Mouse (Mus musculus) ES-E14 (cell line): ENCODE data around the gene Mob2. TPM values are rescaled to one million over a fixed set of nuclear protein-coding genes. Genes with fewer than 3 reads are reported as not detected.

Experiments
- DNase-seq: peaks from one replicate; pipeline ENCODE4 v3.0.0-alpha.2; 2013; ENCODE audit warnings: low read depth, low spot score
- H3K27ac ChIP-seq: 2 replicates; pipeline ENCODE4 v1.5.1; 2012; ENCODE audit warnings: low read depth, mild to moderate bottlenecking, low read length, moderate library complexity, mixed read lengths; ENCODE audit not compliant: poor library complexity, insufficient read depth, severe bottlenecking
- H3K36me3 ChIP-seq: 2 replicates; pipeline ENCODE4 v1.6.1; 2012; ENCODE audit warnings: mild to moderate bottlenecking, low read length, moderate library complexity, mixed read lengths; ENCODE audit not compliant: control insufficient read depth, poor library complexity, insufficient read depth, severe bottlenecking
- H3K4me1 ChIP-seq, 2 experiments: fragments of 150-350 bp in 1 of 2; sonication (generic) in 1 of 2; 2 replicates each; pipeline ENCODE4 v1.6.1; 2012; ENCODE audit warnings: low read length in 2 of 2, mild to moderate bottlenecking in 1 of 2, mixed read lengths in 1 of 2; ENCODE audit not compliant: control insufficient read depth in 2 of 2, insufficient read depth in 2 of 2, poor library complexity in 1 of 2
- H3K4me3 ChIP-seq, 2 experiments: fragments of 150-350 bp in 1 of 2; sonication (generic) in 1 of 2; 2 replicates each; pipeline ENCODE4 v1.5.1; 2012; ENCODE audit warnings: low read length in 2 of 2, low read depth in 1 of 2, mild to moderate bottlenecking in 1 of 2, mixed read lengths in 1 of 2; ENCODE audit not compliant: insufficient read depth in 1 of 2, poor library complexity in 1 of 2, severe bottlenecking in 1 of 2
- H3K9ac ChIP-seq: 2 replicates; pipeline ENCODE4 v1.6.1; 2012; ENCODE audit warnings: low read depth, mild to moderate bottlenecking, low read length, mixed read lengths; ENCODE audit not compliant: poor library complexity, insufficient read depth, severe bottlenecking
- H3K9me3 ChIP-seq: fragments of 150-350 bp; sonication (generic); 2 replicates; pipeline ENCODE4 v1.6.1; 2012; ENCODE audit warnings: low read depth, mild to moderate bottlenecking, low read length; ENCODE audit not compliant: control insufficient read depth, insufficient read depth
- CHD2 ChIP-seq: IDR thresholded peaks from 2 replicates; pipeline ENCODE4 v1.6.1; 2014; ENCODE audit warnings: mild to moderate bottlenecking, low read depth, low read length, inconsistent platforms
- HCFC1 ChIP-seq: IDR thresholded peaks from 2 replicates; pipeline ENCODE4 v1.6.1; 2012; ENCODE audit warnings: low read length, inconsistent platforms, borderline replicate concordance; ENCODE audit not compliant: insufficient read depth
- MAFK ChIP-seq: IDR thresholded peaks from 2 replicates; pipeline ENCODE4 v1.6.1; 2014; ENCODE audit warnings: mild to moderate bottlenecking, low read depth, low read length, inconsistent platforms; ENCODE audit not compliant: insufficient read depth
- ZC3H11A ChIP-seq: IDR thresholded peaks from 2 replicates; pipeline ENCODE4 v1.6.1; 2012; ENCODE audit warnings: low read depth, mild to moderate bottlenecking, inconsistent platforms, low read length, borderline replicate concordance
- ZNF384 ChIP-seq: IDR thresholded peaks from 2 replicates; pipeline ENCODE4 v1.6.1; 2012; ENCODE audit warnings: low read depth, low read length, inconsistent platforms
- in situ Hi-C, 2 experiments: fragments of 600-800 bp; cut with MboI; formaldehyde crosslinking; loops; one replicate each; pipeline ENCODE4 v1.15.1; 2025; ENCODE audit warnings: low sequenced_read_pairs in 2 of 2, inconsistent platforms in 1 of 2; ENCODE audit not compliant: unreplicated experiment in 2 of 2
- total RNA-seq: library from RNA; depleted of rRNA; stranded (reverse); fragments of 300-350 nt; gene quantifications from 2 replicates; pipeline ENCODE4 v1.2.3, GENCODE M21; 2012

Mob2 gene
- total RNA-seq, 1 experiment: 30.7 TPM

DNA sequence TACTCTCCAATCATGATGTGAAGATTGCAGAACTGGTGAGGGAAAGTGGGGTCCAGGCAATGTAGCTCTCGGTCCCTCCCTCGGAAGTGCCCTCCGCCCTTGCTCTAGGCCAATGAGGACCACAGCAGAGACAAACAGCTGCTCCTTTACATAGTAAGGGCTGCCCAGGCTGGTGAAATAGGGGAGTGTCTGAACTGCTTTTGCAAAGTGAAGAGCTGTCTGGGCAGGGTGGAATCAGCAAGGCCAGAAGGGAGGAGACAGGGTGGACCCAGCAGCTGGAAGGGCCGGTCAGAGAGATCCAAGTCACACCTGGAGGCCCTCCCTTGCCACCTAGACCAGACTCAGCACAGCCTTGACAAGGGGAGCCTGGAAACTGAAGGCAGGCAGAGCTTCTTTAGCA lies 34.9 kb downstream of the Mob2 start:
- Histone ChIP-seq H3K36me3 (no peaks in the 10 kb centered on the region), H3K27ac (no peak overlapping the region), H3K4me1 (peaks cover 0 to 6% of the 10 kb centered on the region in 2 experiments; a peak in 2 of 4 replicates), H3K4me3 (no peak overlapping the region), H3K9ac (no peak overlapping the region), H3K9me3 (no peaks in the 10 kb centered on the region)
- in situ Hi-C loops: no loop called here
- DNase-seq: no peak
- TF ChIP-seq HCFC1 (no peak), ZNF384 (no peak), MAFK (no peak), ZC3H11A (no peak), CHD2 (no peak)

DNA sequence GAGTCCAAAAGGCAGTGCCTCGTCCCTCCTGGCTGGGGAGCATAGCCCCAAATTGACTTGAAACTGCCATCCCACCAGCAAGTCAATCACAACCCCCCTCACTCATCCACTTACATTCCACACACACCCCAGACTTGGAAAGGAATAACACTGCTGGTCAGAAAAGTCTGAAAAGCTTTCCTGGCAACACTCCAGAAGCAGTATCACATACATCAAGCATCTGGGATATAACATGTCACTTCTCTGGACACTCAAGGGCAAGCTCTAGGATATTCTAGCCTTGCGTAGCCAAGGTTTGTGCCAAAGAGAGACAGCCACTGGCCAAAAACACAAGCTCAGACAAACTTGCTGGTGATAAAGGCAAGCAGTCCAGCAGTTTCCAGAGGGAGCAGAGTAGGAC lies 35.7 kb downstream of the Mob2 start:
- in situ Hi-C loops: no loop called here
- Histone ChIP-seq H3K9me3 (no peaks in the 10 kb centered on the region), H3K4me1 (peaks cover 0 to 6% of the 10 kb centered on the region in 2 experiments; a peak in 2 of 4 replicates), H3K36me3 (no peaks in the 10 kb centered on the region), H3K27ac (no peak overlapping the region), H3K9ac (no peak overlapping the region), H3K4me3 (no peak overlapping the region)
- TF ChIP-seq CHD2 (no peak), HCFC1 (no peak), MAFK (no peak), ZC3H11A (no peak), ZNF384 (no peak)
- DNase-seq: no peak

DNA sequence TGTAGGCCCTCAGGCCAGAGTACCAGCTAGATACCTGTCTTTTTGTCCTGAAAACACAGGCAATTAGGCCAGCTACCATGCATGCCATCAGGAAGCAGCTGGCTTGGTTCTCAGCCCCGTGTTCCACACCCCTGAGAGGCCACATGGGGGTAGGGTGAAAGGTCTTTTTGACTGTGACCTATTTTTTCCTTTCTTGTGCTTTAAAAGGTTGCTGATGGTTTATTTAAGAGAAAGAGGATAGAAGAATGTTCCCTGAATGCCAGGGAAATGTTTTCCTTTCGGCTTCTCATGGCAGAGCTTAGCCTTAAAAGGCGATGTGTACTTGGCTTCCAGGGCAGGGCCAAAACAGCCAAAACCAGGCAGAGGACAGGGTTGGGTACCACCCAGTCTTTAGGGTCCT lies 40.0 kb downstream of the Mob2 start:
- H3K27ac ChIP-seq: no peak overlapping the region
- no peak for TF ChIP-seq CHD2
- no peak for TF ChIP-seq HCFC1
- H3K9ac ChIP-seq: no peak overlapping the region
- DNase-seq: no peak
- no peak overlapping the region for H3K4me3 ChIP-seq
- in situ Hi-C loops: no loop called here
- peaks cover 0 to 1% of the 10 kb centered on the region in 2 experiments; a peak in 1 of 4 replicates for H3K4me1 ChIP-seq
- peaks cover 6% of the 10 kb centered on the region; the same call in 1 of the 2 replicates for H3K36me3 ChIP-seq
- H3K9me3 ChIP-seq: no peaks in the 10 kb centered on the region

DNA sequence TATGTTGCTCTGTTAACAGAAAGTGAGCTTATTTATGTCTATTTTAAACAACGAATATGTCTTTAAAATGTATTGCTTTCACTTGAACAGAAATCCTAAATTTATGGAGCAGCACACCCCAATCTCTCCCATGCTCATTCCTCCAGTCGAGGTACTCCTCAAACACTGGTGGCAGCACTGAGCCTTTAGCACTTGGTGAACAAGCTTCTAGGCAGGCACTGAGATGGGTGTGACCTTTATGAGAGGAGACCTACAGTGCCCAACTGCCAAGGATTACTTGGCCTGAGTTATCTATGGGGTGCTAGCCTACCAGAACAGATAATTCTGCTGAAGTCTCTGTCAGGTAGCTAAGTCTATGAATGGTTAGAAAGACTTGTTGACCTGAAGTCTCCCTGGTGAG lies 41.2 kb downstream of the Mob2 start:
- no peak for TF ChIP-seq HCFC1
- TF ChIP-seq ZC3H11A: no peak
- no peak for TF ChIP-seq CHD2
- no peak for TF ChIP-seq ZNF384
- no peak for TF ChIP-seq MAFK
- Histone ChIP-seq H3K4me3 (no peak overlapping the region), H3K9me3 (no peaks in the 10 kb centered on the region), H3K27ac (no peak overlapping the region), H3K4me1 (no peaks in the 10 kb centered on the region), H3K9ac (no peak overlapping the region), H3K36me3 (peaks cover 11% of the 10 kb centered on the region; the same call in 1 of the 2 replicates)
- in situ Hi-C loops: no loop called here
- DNase-seq: no peak

DNA sequence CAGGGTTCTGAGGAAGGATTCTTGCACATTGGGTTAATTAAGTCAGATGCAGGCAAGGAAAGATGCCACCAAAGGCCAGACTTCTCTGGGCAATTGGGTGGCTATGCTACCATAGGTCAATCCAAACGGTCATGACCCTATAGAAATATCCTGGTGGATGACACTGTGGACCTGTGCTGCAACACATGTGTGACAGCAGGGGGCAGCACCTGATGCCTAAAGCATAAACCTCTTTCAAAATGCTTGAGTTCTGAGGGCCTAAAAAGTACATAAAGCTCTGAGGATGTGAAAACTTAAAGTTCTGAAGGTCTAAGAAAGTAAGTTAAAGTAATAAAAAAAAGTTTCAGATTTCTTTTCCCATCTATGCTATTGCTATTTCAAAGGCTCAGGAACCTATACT lies 44.3 kb downstream of the Mob2 start:
- Histone ChIP-seq H3K27ac (no peak overlapping the region), H3K9ac (no peak overlapping the region), H3K9me3 (no peaks in the 10 kb centered on the region), H3K4me1 (no peaks in the 10 kb centered on the region), H3K4me3 (no peak overlapping the region), H3K36me3 (peaks cover 13% of the 10 kb centered on the region)
- TF ChIP-seq HCFC1 (no peak), ZC3H11A (no peak), ZNF384 (no peak), MAFK (no peak), CHD2 (no peak)
- DNase-seq: peak; percentile 20
- in situ Hi-C loops: no loop called here
